Mouse (Mus musculus) thymus, adult 2 months (tissue): ENCODE data around the gene March9.

Source experiments
- CTCF ChIP-seq: fragments of 200-500 bp; IDR thresholded peaks from 2 replicates; pipeline ENCODE4 v1.5.1; 2012; ENCODE audit warnings: mild to moderate bottlenecking, control low read depth, low read length, moderate library complexity, borderline replicate concordance; ENCODE audit not compliant: control insufficient read depth, poor library complexity, insufficient read depth; ENCODE audit errors: extremely low read depth
- POLR2A ChIP-seq: fragments of 200-500 bp; IDR thresholded peaks from 2 replicates; pipeline ENCODE4 v1.6.1; 2012; ENCODE audit warnings: mild to moderate bottlenecking, low read length, control low read depth, moderate library complexity; ENCODE audit not compliant: control insufficient read depth, poor library complexity, insufficient read depth; ENCODE audit errors: extremely low read depth

DNA sequence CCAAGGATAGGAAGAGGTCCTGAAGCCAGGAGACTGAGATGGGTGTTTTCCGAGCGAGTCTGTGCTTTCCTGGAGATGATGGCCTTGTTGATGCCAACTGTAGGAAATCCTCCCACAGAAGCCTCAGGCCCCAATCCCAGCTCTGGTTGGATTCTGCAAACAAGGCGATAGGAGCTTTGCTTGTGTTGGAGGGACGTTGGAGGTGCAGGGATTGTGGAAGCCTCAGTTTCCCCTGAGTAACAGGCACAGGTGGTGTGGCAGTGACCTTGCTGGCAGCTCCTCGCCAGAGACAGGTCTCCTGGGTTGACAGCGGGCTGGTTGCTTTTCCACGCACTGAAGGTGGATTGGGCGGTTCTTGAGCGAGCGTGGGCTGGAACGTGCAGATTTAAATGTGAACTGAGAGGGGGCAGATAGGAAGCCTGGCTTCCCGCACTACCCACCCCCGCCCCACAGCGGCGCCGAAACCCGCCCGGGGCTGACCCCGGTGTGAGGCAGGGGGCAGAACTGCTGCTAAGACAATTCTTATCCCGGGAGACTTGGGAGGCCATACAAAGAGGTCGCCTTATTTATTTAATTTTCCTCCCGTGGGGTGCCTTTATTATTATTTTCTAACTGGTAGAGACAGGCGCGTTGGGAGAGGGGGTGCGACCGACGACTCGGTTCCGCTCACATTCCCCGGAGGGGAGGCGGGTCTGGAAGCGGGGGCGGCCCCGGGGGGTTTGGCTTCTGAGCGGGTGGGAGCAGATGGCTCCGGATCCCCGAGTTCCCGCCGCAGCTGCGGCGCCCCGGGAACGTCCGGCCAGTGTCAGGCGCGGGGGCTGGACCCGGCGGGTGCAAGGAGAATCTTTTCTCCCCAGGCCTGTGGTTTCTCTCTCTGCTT lies 21.2 kb upstream of the March9 start:
- TF ChIP-seq CTCF: no peak
- no peak for TF ChIP-seq POLR2A
